Mouse (Mus musculus): ENCODE measurements around the gene Prkcz. TPM values are rescaled to one million over a fixed set of nuclear protein-coding genes. Genes with fewer than 3 reads are reported as not detected.
A peak's percentile ranks its signal among the peaks of the same experiment; 100 is the strongest.

Prkcz gene
- polyA plus RNA-seq, 1 experiment from 2014 or later, result 7.2 TPM

- H3K9ac ChIP-seq, result no peak overlapping the region
- H3K27me3 ChIP-seq (replicated peaks), result peaks cover 59% of the 10 kb centered on the region
- H3K4me1 ChIP-seq, result peaks cover 7% of the 10 kb centered on the region; the same call in 1 of the 2 replicates
- H3K27ac ChIP-seq (replicated peaks), result no peak overlapping the region
- no peak for ATAC-seq (ENCODE audit: extremely low read depth, insufficient number of reproducible peaks, low FRiP score, low TSS enrichment)
- WGBS, result 44% methylated on average over 2 of the region's 2 CpGs
- no peak overlapping the region for H3K4me3 ChIP-seq
- no peaks in the 10 kb centered on the region for H3K9me3 ChIP-seq
- no peak overlapping the region for H3K4me2 ChIP-seq
- H3K36me3 ChIP-seq, result no peaks in the 10 kb centered on the region
These were observed 3.6 kb downstream of the Prkcz start for GRCm38 (mm10) chr4:155357601-155358000.

DNA sequence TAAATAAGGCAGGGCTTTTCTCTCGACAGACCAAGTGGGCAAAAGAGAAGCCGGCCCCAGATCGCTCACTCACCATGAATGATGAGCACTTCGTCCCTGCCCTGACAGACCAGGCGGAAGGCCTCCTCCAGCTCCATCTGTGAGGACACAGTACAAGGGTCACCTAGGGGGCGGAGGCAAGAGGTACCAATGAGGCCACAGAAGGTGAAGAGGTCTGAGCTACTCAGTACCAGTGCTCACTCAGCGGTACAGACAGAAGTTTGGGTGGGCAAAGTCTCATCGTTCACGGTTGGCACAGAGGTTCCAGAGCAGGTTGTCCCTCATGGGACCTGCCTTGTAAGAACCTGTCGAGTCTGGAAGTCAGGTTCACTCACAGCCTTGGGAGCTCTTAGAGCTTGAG lies 4.8 kb downstream of the Prkcz start:
- Histone ChIP-seq H3K36me3 (no peaks in the 10 kb centered on the region), H3K27ac (replicated peaks) (no peak overlapping the region), H3K9ac (no peak overlapping the region), H3K4me1 (no peaks in the 10 kb centered on the region), H3K27me3 (replicated peaks) (peaks cover 46% of the 10 kb centered on the region), H3K4me3 (no peak overlapping the region), H3K4me2 (no peak overlapping the region), H3K9me3 (no peaks in the 10 kb centered on the region)
- 80% methylated on average over 10 of the region's 10 CpGs for WGBS
- no peak for ATAC-seq (ENCODE audit: extremely low read depth, insufficient number of reproducible peaks, low FRiP score, low TSS enrichment)

GRCm38 (mm10) chr4:155354546-155354945 lies 6.6 kb downstream of the Prkcz start:
- 63% methylated on average over 7 of the region's 7 CpGs for WGBS
- Histone ChIP-seq H3K36me3 (no peaks in the 10 kb centered on the region), H3K27me3 (replicated peaks) (peaks cover 28% of the 10 kb centered on the region), H3K9ac (no peak overlapping the region), H3K4me1 (no peaks in the 10 kb centered on the region), H3K4me3 (no peak overlapping the region), H3K4me2 (no peak overlapping the region), H3K27ac (replicated peaks) (no peak overlapping the region), H3K9me3 (no peaks in the 10 kb centered on the region)
- no peak for ATAC-seq (ENCODE audit: extremely low read depth, insufficient number of reproducible peaks, low FRiP score, low TSS enrichment)

DNA sequence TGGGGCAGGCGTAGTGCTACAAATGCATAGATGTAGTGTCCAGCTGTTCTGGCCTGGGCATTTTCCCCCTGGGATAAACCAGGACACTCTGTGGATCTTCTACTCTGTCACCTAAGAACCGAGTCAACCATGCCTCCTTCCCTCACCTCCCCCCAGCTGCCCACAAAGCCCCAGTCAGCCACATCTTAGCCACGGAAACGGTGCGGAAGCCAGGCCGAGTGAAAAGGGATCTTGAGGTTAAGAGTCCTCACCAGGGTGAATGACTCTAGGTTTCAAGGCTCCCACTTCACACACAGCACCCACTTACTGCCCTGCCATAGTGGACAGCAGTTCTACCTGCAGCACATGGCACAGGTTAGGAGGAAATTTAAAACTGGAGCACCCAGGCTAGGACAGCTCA lies 7.1 kb downstream of the Prkcz start:
- 70% methylated on average over 6 of the region's 6 CpGs for WGBS
- Histone ChIP-seq H3K27me3 (replicated peaks) (peaks cover 23% of the 10 kb centered on the region), H3K4me1 (no peaks in the 10 kb centered on the region), H3K4me2 (no peak overlapping the region), H3K9ac (no peak overlapping the region), H3K9me3 (no peaks in the 10 kb centered on the region), H3K4me3 (no peak overlapping the region), H3K36me3 (no peaks in the 10 kb centered on the region), H3K27ac (replicated peaks) (no peak overlapping the region)
- ATAC-seq (ENCODE audit: extremely low read depth, insufficient number of reproducible peaks, low FRiP score, low TSS enrichment), result no peak

- Histone ChIP-seq H3K27me3 (replicated peaks) (peaks cover 8% of the 10 kb centered on the region; the same call in 1 of the 2 replicates), H3K4me1 (no peaks in the 10 kb centered on the region), H3K27ac (replicated peaks) (no peak overlapping the region), H3K4me2 (no peak overlapping the region), H3K4me3 (no peak overlapping the region), H3K36me3 (no peaks in the 10 kb centered on the region), H3K9me3 (no peaks in the 10 kb centered on the region), H3K9ac (no peak overlapping the region)
- WGBS, result 74% methylated on average over 3 of the region's 3 CpGs
- no peak for ATAC-seq (ENCODE audit: extremely low read depth, insufficient number of reproducible peaks, low FRiP score, low TSS enrichment)
These were observed 8.6 kb downstream of the Prkcz start for GRCm38 (mm10) chr4:155352581-155352980.

DNA sequence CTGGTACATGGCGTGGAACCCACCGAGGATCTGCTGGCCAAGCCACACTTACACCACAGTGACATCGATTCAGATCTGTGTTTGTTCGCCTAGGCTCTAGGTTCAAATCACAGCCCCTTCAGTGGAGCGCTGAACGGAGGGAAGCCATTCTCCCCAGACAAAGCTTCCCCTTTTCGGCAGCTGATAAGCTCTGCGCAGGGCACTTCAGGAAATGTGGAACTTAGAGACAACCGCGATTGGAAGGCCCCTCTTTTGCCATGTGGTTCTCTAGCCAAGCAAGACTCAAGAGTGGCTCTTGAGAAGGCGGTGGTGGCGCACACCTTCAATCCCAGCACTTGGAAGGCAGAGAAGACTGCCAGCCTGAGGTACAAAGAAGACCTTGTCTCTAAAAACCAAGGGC lies 14.8 kb downstream of the Prkcz start:
- no peak overlapping the region for H3K4me2 ChIP-seq
- no peak overlapping the region for H3K27ac ChIP-seq (replicated peaks)
- ATAC-seq (ENCODE audit: extremely low read depth, insufficient number of reproducible peaks, low FRiP score, low TSS enrichment), result no peak
- H3K4me3 ChIP-seq, result no peak overlapping the region
- H3K36me3 ChIP-seq, result no peaks in the 10 kb centered on the region
- H3K9me3 ChIP-seq, result no peaks in the 10 kb centered on the region
- 59% methylated on average over 12 of the region's 12 CpGs for WGBS
- peaks cover 45% of the 10 kb centered on the region for H3K27me3 ChIP-seq (replicated peaks)
- no peak overlapping the region for H3K9ac ChIP-seq
- H3K4me1 ChIP-seq, result peaks cover 20% of the 10 kb centered on the region

DNA sequence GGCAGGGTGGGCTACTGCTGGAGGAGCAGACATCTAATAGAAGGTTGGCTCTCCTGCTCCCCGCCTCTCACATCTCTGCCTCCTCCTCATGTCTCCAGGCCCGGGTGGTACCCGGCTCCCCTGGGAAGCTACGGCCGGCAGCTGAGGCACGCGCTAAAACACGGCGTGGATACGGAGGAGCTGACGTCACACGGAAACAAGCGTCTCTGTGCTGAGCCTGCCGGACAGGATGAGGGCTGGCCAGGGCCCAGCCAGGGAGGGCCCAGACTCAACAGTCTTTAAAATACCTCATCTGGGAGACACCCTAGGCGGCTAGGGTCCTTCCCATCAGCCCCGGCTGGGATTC lies 15.6 kb downstream of the Prkcz start:
- Histone ChIP-seq H3K36me3 (no peaks in the 10 kb centered on the region), H3K27ac (replicated peaks) (no peak overlapping the region), H3K4me3 (peak overlapping the region; percentile 59), H3K4me1 (peaks cover 20% of the 10 kb centered on the region), H3K4me2 (peak overlapping the region; percentile 93), H3K9ac (peak overlapping the region; percentile 73), H3K27me3 (replicated peaks) (peaks cover 45% of the 10 kb centered on the region), H3K9me3 (no peaks in the 10 kb centered on the region)
- WGBS, result 2% methylated on average over 16 of the region's 16 CpGs
- ATAC-seq (ENCODE audit: extremely low read depth, insufficient number of reproducible peaks, low FRiP score, low TSS enrichment), result no peak; the same call in 1 of the 2 replicates

DNA sequence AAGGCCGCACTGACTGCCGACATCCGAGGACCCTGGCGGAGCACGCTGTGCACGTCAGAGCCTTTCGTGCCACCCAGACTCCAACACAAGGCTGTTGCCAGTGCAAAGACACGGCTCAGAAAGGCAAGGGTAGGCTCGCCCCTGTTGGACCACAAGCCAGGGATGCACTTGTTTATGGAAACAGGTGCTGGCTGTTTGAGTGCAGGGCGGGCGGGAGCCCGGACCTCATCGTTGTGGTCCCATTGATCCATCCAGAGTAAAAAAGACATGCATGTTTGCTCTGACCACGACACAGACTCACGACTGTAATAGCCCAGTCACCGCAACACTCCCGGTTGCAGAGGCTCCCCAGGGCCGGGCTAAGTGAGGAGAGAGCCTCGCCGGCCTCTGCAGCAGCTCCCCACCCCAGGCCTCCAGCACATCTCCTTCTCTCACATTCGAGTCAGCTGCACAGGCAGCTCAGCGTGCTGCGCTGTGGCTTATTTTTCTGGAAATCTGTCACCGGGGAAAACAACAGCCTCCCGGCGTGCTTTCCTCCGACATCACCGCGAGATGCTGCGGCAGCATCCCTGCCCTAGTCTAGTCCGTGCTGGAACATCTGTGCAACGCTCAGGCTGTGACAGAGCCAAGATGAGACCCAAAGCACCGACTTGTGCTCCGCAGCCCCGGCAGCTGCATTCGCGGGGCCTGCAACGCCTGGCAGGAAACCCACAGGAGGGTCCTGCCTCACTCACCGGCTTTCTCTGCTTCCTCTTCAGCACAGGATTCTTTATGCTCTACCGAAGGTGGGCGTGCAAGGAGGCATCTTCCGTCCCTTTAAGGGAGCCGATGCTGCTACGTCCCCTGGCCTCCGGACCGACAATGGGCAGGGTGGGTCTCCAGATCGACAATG lies 16.2 kb downstream of the Prkcz start:
- Histone ChIP-seq H3K4me1 (peaks cover 20% of the 10 kb centered on the region), H3K36me3 (no peaks in the 10 kb centered on the region), H3K9ac (peak overlapping the region; percentile 73), H3K27me3 (replicated peaks) (peaks cover 45% of the 10 kb centered on the region), H3K4me2 (peak overlapping the region; percentile 93), H3K4me3 (peak overlapping the region; percentile 59), H3K27ac (replicated peaks) (no peak overlapping the region), H3K9me3 (no peaks in the 10 kb centered on the region)
- no peak; the same call in 1 of the 2 replicates for ATAC-seq (ENCODE audit: extremely low read depth, insufficient number of reproducible peaks, low FRiP score, low TSS enrichment)
- 11% methylated on average over 47 of the region's 47 CpGs for WGBS

GRCm38 (mm10) chr4:155344299-155344600 lies 16.9 kb downstream of the Prkcz start:
- Histone ChIP-seq H3K27me3 (replicated peaks) (peaks cover 45% of the 10 kb centered on the region), H3K9ac (peak overlapping the region; percentile 73; the same call in 1 of the 2 replicates), H3K4me2 (peak overlapping the region; percentile 93), H3K9me3 (no peaks in the 10 kb centered on the region), H3K4me3 (no peak overlapping the region), H3K27ac (replicated peaks) (no peak overlapping the region), H3K36me3 (no peaks in the 10 kb centered on the region), H3K4me1 (peaks cover 20% of the 10 kb centered on the region)
- ATAC-seq (ENCODE audit: extremely low read depth, insufficient number of reproducible peaks, low FRiP score, low TSS enrichment), result no peak
- 45% methylated on average over 3 of the region's 3 CpGs for WGBS

GRCm38 (mm10) chr4:155343415-155344298 lies 17.5 kb downstream of the Prkcz start:
- ATAC-seq (ENCODE audit: extremely low read depth, insufficient number of reproducible peaks, low FRiP score, low TSS enrichment), result no peak
- Histone ChIP-seq H3K27me3 (replicated peaks) (peaks cover 45% of the 10 kb centered on the region), H3K36me3 (no peaks in the 10 kb centered on the region), H3K4me3 (no peak overlapping the region), H3K9me3 (no peaks in the 10 kb centered on the region), H3K9ac (no peak overlapping the region), H3K4me2 (no peak overlapping the region), H3K4me1 (peaks cover 20% of the 10 kb centered on the region), H3K27ac (replicated peaks) (no peak overlapping the region)
- WGBS, result 74% methylated on average over 14 of the region's 14 CpGs

GRCm38 (mm10) chr4:155336284-155337050 lies 24.7 kb downstream of the Prkcz start:
- H3K4me3 ChIP-seq, result no peak overlapping the region
- no peak overlapping the region for H3K9ac ChIP-seq
- H3K9me3 ChIP-seq, result no peaks in the 10 kb centered on the region
- no peaks in the 10 kb centered on the region for H3K4me1 ChIP-seq
- no peak overlapping the region for H3K4me2 ChIP-seq
- no peaks in the 10 kb centered on the region for H3K27me3 ChIP-seq (replicated peaks)
- no peak overlapping the region for H3K27ac ChIP-seq (replicated peaks)
- 78% methylated on average over 12 of the region's 12 CpGs for WGBS
- no peak for ATAC-seq (ENCODE audit: extremely low read depth, insufficient number of reproducible peaks, low FRiP score, low TSS enrichment)
- H3K36me3 ChIP-seq, result no peaks in the 10 kb centered on the region

Measured in heart, embryonic 13.5 days (tissue).